Mouse (Mus musculus) liver, embryonic 13.5 days (tissue): ENCODE measurements around the gene Trpm7. TPM values are rescaled to one million over a fixed set of nuclear protein-coding genes. Genes with fewer than 3 reads are reported as not detected.

Experiments used
- ATAC-seq: fragments of 200-750 bp; cut with Nextera tagmentation; 2 replicates; pipeline ENCODE4 v1.8.0; 2017; ENCODE audit warnings: low read depth, mild to moderate bottlenecking, moderate number of reproducible peaks, moderate library complexity
- DNase-seq: peaks from one replicate; pipeline ENCODE4 v3.0.0; 2022
- H3K27ac ChIP-seq: fragments of 300-500 bp; sonication (generic); 2 replicates; pipeline ENCODE4 v1.5.1; 2015; ENCODE audit warnings: moderate library complexity, mild to moderate bottlenecking, inconsistent platforms
- H3K27me3 ChIP-seq: fragments of 300-500 bp; sonication (generic); 2 replicates; pipeline ENCODE4 v1.6.1; 2015; ENCODE audit warnings: mild to moderate bottlenecking, inconsistent platforms
- H3K36me3 ChIP-seq: fragments of 300-500 bp; sonication (generic); 2 replicates; pipeline ENCODE4 v1.6.1; 2015; ENCODE audit warnings: mild to moderate bottlenecking, inconsistent platforms
- H3K4me1 ChIP-seq: fragments of 300-500 bp; sonication (generic); replicated peaks from 2 replicates; pipeline ENCODE4 v1.6.1; 2015; ENCODE audit warnings: inconsistent platforms
- H3K4me2 ChIP-seq: fragments of 300-500 bp; sonication (generic); 2 replicates; pipeline ENCODE4 v1.6.1; 2015; ENCODE audit warnings: inconsistent platforms, mild to moderate bottlenecking, moderate library complexity
- H3K4me3 ChIP-seq: fragments of 300-500 bp; sonication (generic); replicated peaks from 2 replicates; pipeline ENCODE4 v1.5.1; 2015; ENCODE audit warnings: mild to moderate bottlenecking, inconsistent platforms
- H3K9ac ChIP-seq: fragments of 300-500 bp; sonication (generic); 2 replicates; pipeline ENCODE4 v1.6.1; 2015; ENCODE audit warnings: mild to moderate bottlenecking, inconsistent platforms
- H3K9me3 ChIP-seq: fragments of 300-500 bp; sonication (generic); replicated peaks from 2 replicates; pipeline ENCODE4 v1.6.1; 2016; ENCODE audit warnings: inconsistent platforms
- WGBS: fragments of 180-500 bp; shearing (Covaris S2); methylation state at CpG from one replicate; pipeline ENCODE4 v1.1.7; 2015; ENCODE audit not compliant: insufficient replicate concordance; 5-methylcytosine and 5-hydroxymethylcytosine counted together
- polyA plus RNA-seq: library from polyadenylated mRNA; unstranded; fragments of >200 nt; fragmentation: Nextera tagmentation; extraction: Ambion mirVana; gene quantifications from 2 replicates; pipeline ENCODE4 v1.2.1, GENCODE M21; 2015

Gene Trpm7
- polyA plus RNA-seq, result 20.8 and 22.0 TPM in 2 replicates

- ATAC-seq (peak; percentile 97), DNase-seq (peak; percentile 88)
- no peaks in the 10 kb centered on the region for H3K9me3 ChIP-seq
- WGBS, result 1% methylated on average over 81 of the region's 81 CpGs
- H3K27me3 ChIP-seq, result no peaks in the 10 kb centered on the region
- H3K27ac ChIP-seq, result peak within 1 kb of the TSS; percentile 98
- peak within 1 kb of the TSS; percentile 80 for H3K4me2 ChIP-seq
- H3K4me3 ChIP-seq, result peak within 1 kb of the TSS; percentile 81
- H3K9ac ChIP-seq, result peak within 1 kb of the TSS; percentile 86
- no peaks in the 10 kb centered on the region for H3K36me3 ChIP-seq
- peaks cover 34% of the 10 kb centered on the region for H3K4me1 ChIP-seq
Observed at GRCm38 (mm10) chr2:126875871-126876796, at the start of gene Trpm7. Gene Trpm7 (minus strand): TSS chr2:126876230.

- no peak overlapping the region for H3K4me3 ChIP-seq
- H3K27ac ChIP-seq, result no peak overlapping the region
- H3K36me3 ChIP-seq, result peaks cover 45% of the 10 kb centered on the region
- H3K27me3 ChIP-seq, result no peaks in the 10 kb centered on the region
- DNase-seq, result no peak
- H3K9me3 ChIP-seq, result no peaks in the 10 kb centered on the region
- no peak overlapping the region for H3K4me2 ChIP-seq
- 83% methylated on average over 12 of the region's 12 CpGs for WGBS
- ATAC-seq, result no peak
- no peak overlapping the region for H3K9ac ChIP-seq
- H3K4me1 ChIP-seq, result no peaks in the 10 kb centered on the region
Observed at GRCm38 (mm10) chr2:126920358-126921060, 44.5 kb upstream of the Trpm7 start.

GRCm38 (mm10) chr2:126916236-126916635, 40.2 kb upstream of the Trpm7 start:
- no peaks in the 10 kb centered on the region for H3K4me1 ChIP-seq
- no peaks in the 10 kb centered on the region for H3K9me3 ChIP-seq
- no peak overlapping the region for H3K4me3 ChIP-seq
- no peak overlapping the region for H3K27ac ChIP-seq
- no peak overlapping the region for H3K9ac ChIP-seq
- H3K27me3 ChIP-seq, result no peaks in the 10 kb centered on the region
- peaks cover 29% of the 10 kb centered on the region for H3K36me3 ChIP-seq
- ATAC-seq (no peak), DNase-seq (no peak)
- H3K4me2 ChIP-seq, result no peak overlapping the region
- 39% methylated on average over 1 of the region's 1 CpGs for WGBS

- no peaks in the 10 kb centered on the region for H3K4me1 ChIP-seq
- no peak for ATAC-seq
- H3K36me3 ChIP-seq, result peaks cover 17% of the 10 kb centered on the region
- no peak overlapping the region for H3K4me2 ChIP-seq
- no peak overlapping the region for H3K27ac ChIP-seq
- H3K9me3 ChIP-seq, result no peaks in the 10 kb centered on the region
- no peaks in the 10 kb centered on the region for H3K27me3 ChIP-seq
- DNase-seq, result no peak
- H3K9ac ChIP-seq, result no peak overlapping the region
- no peak overlapping the region for H3K4me3 ChIP-seq
- WGBS, result 82% methylated on average over 4 of the region's 4 CpGs
Observed at GRCm38 (mm10) chr2:126914096-126914495, 38.1 kb upstream of the Trpm7 start.

- ATAC-seq, result no peak
- H3K4me3 ChIP-seq, result no peak overlapping the region
- H3K27me3 ChIP-seq, result no peaks in the 10 kb centered on the region
- DNase-seq, result no peak
- no peak overlapping the region for H3K27ac ChIP-seq
- no peak overlapping the region for H3K4me2 ChIP-seq
- peaks cover 23% of the 10 kb centered on the region for H3K36me3 ChIP-seq
- H3K9ac ChIP-seq, result no peak overlapping the region
- H3K9me3 ChIP-seq, result no peaks in the 10 kb centered on the region
- no peaks in the 10 kb centered on the region for H3K4me1 ChIP-seq
- WGBS, result 30% methylated on average over 3 of the region's 3 CpGs
Observed at GRCm38 (mm10) chr2:126904162-126904561, 28.1 kb upstream of the Trpm7 start.

GRCm38 (mm10) chr2:126897511-126897910, 21.5 kb upstream of the Trpm7 start:
- H3K27me3 ChIP-seq, result no peaks in the 10 kb centered on the region
- no peak overlapping the region for H3K4me3 ChIP-seq
- 84% methylated on average over 9 of the region's 9 CpGs for WGBS
- H3K4me2 ChIP-seq, result no peak overlapping the region
- H3K27ac ChIP-seq, result no peak overlapping the region
- H3K36me3 ChIP-seq, result peaks cover 29% of the 10 kb centered on the region
- no peak overlapping the region for H3K9ac ChIP-seq
- H3K4me1 ChIP-seq, result peaks cover 5% of the 10 kb centered on the region
- no peaks in the 10 kb centered on the region for H3K9me3 ChIP-seq
- DNase-seq (no peak), ATAC-seq (no peak)

GRCm38 (mm10) chr2:126896941-126897340, 20.9 kb upstream of the Trpm7 start:
- ATAC-seq (no peak), DNase-seq (no peak)
- H3K4me3 ChIP-seq, result no peak overlapping the region
- no peak overlapping the region for H3K27ac ChIP-seq
- H3K27me3 ChIP-seq, result no peaks in the 10 kb centered on the region
- H3K9me3 ChIP-seq, result no peaks in the 10 kb centered on the region
- WGBS, result 82% methylated on average over 6 of the region's 6 CpGs
- H3K4me1 ChIP-seq, result peaks cover 5% of the 10 kb centered on the region
- H3K9ac ChIP-seq, result no peak overlapping the region
- H3K36me3 ChIP-seq, result peaks cover 24% of the 10 kb centered on the region
- no peak overlapping the region for H3K4me2 ChIP-seq

GRCm38 (mm10) chr2:126894245-126894644, 18.2 kb upstream of the Trpm7 start:
- Histone ChIP-seq H3K4me2 (no peak overlapping the region), H3K4me3 (no peak overlapping the region), H3K9ac (no peak overlapping the region), H3K36me3 (peaks cover 13% of the 10 kb centered on the region), H3K27ac (no peak overlapping the region), H3K9me3 (no peaks in the 10 kb centered on the region), H3K27me3 (no peaks in the 10 kb centered on the region), H3K4me1 (peaks cover 5% of the 10 kb centered on the region)
- 91% methylated on average over 3 of the region's 3 CpGs for WGBS
- DNase-seq (no peak), ATAC-seq (no peak)

GRCm38 (mm10) chr2:126892316-126892715, 16.3 kb upstream of the Trpm7 start:
- ATAC-seq (no peak), DNase-seq (no peak)
- Histone ChIP-seq H3K9ac (no peak overlapping the region), H3K4me1 (peaks cover 5% of the 10 kb centered on the region), H3K9me3 (no peaks in the 10 kb centered on the region), H3K36me3 (peaks cover 7% of the 10 kb centered on the region), H3K27me3 (no peaks in the 10 kb centered on the region), H3K4me3 (no peak overlapping the region), H3K27ac (no peak overlapping the region), H3K4me2 (no peak overlapping the region)
- 79% methylated on average over 7 of the region's 7 CpGs for WGBS

GRCm38 (mm10) chr2:126891743-126892142, 15.7 kb upstream of the Trpm7 start:
- Histone ChIP-seq H3K36me3 (peaks cover 7% of the 10 kb centered on the region), H3K4me2 (no peak overlapping the region), H3K4me3 (no peak overlapping the region), H3K9me3 (no peaks in the 10 kb centered on the region), H3K9ac (no peak overlapping the region), H3K27me3 (no peaks in the 10 kb centered on the region), H3K4me1 (peaks cover 5% of the 10 kb centered on the region), H3K27ac (no peak overlapping the region)
- no peak for DNase-seq
- no peak for ATAC-seq

- Histone ChIP-seq H3K36me3 (no peaks in the 10 kb centered on the region), H3K9me3 (no peaks in the 10 kb centered on the region), H3K27ac (no peak overlapping the region), H3K27me3 (no peaks in the 10 kb centered on the region), H3K4me3 (no peak overlapping the region), H3K4me2 (no peak overlapping the region), H3K4me1 (no peaks in the 10 kb centered on the region), H3K9ac (no peak overlapping the region)
- ATAC-seq, result no peak
- WGBS, result 74% methylated on average over 3 of the region's 3 CpGs
- no peak for DNase-seq
Observed at GRCm38 (mm10) chr2:126887141-126887540, 11.1 kb upstream of the Trpm7 start.
